Mouse (Mus musculus): ENCODE data around the gene AY761185. TPM values are rescaled to one million over a fixed set of nuclear protein-coding genes. Genes with fewer than 3 reads are reported as not detected.

AY761185 gene
- polyA plus RNA-seq (2015; fragmentation: Nextera tagmentation; extraction: Ambion mirVana): not detected in 2 replicates

DNA sequence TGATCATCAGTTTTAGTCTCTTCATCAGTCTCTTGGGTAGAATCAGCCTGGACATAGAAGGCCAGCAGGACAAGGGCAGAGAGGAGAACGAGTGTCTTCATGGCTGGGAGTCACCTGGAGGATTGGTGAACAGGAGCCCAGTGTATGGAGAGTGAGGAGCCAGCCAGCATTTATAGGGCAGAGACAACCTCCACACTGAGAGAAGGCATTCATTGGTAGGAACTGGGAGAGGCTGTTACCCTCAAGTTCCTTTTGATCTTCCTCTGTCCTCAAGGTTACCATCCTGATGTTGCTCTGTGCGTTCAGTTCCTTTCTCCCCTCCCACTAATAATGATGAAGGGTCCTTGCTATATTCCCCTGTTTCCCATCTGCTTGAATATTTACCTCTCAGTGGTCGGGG is at the start of gene AY761185:
TSS of gene AY761185 (minus strand) at position 101 of the 400 bp plus-strand sequence.

DNA sequence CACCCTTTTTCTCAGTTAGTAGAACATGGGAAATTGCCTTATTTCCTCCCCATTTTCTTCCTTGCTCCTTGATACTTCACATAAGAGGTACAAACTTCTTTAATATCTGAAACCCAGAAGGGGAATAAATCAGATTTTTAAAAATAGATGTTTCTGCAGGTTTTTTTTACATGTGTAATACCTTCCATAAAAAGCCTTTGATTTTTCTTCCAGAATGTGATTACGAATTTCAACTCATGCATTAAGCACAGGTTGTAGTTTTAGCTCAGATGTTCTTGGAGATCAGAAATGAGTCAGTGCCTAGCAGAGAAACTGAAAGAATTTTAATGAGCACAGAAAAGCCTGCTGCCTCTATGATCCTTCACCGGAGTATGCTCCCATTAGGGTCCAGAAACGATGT is 22.5 kb downstream of the AY761185 start, which contains the start of gene Gm6040:
TSS of gene Gm6040 (minus strand) at position 101 of the 400 bp plus-strand sequence.

DNA sequence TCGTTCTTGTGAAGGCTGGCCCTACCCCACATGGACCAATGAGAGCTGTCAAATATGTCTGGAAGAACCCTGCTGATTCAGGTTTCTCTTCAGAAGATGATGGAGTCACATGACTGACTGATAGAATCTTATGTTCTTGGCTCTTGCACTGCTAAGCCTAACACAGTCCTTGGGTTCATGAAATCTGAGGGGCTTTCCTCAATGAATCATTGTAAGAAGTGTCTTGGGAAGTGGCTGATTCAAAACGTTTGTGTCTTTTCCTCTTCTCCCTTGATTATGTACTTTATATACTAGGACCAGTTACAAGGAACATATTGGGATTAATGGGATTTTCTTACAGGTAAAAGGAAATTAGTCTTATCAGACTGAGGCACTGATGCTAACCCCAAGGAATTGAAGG is 42.0 kb downstream of the AY761185 start, which contains the start of gene Gm15056:
TSS of gene Gm15056 (minus strand) at position 101 of the 400 bp plus-strand sequence.

Other genes starting within 250 kb of the AY761185 start
- not detected in 2 replicates for gene Defb33, start 52.0 kb downstream of the AY761185 start, polyA plus RNA-seq (2015; fragmentation: Nextera tagmentation; extraction: Ambion mirVana)
- not detected in 2 replicates for gene Gm15056, start 42.1 kb downstream of the AY761185 start, polyA plus RNA-seq (2015; fragmentation: Nextera tagmentation; extraction: Ambion mirVana)
- not detected in 2 replicates for gene Gm6040, start 22.6 kb downstream of the AY761185 start, polyA plus RNA-seq (2015; fragmentation: Nextera tagmentation; extraction: Ambion mirVana)
- gene Defa21, start 80.8 kb upstream of the AY761185 start, polyA plus RNA-seq (2015; fragmentation: Nextera tagmentation; extraction: Ambion mirVana): not detected in 2 replicates
- gene Defa23, start 110.3 kb upstream of the AY761185 start, polyA plus RNA-seq (2015; fragmentation: Nextera tagmentation; extraction: Ambion mirVana): not detected in 2 replicates
- gene Defa35, start 120.3 kb upstream of the AY761185 start, polyA plus RNA-seq (2015; fragmentation: Nextera tagmentation; extraction: Ambion mirVana): not detected in 2 replicates
- gene Defa25, start 139.7 kb upstream of the AY761185 start, polyA plus RNA-seq (2015; fragmentation: Nextera tagmentation; extraction: Ambion mirVana): not detected in 2 replicates
- not detected in 2 replicates for gene Gm14851, start 151.3 kb upstream of the AY761185 start, polyA plus RNA-seq (2015; fragmentation: Nextera tagmentation; extraction: Ambion mirVana)
- not detected in 2 replicates for gene Defa30, start 189.9 kb upstream of the AY761185 start, polyA plus RNA-seq (2015; fragmentation: Nextera tagmentation; extraction: Ambion mirVana)
- gene Defa22, start 217.6 kb upstream of the AY761185 start, polyA plus RNA-seq (2015; fragmentation: Nextera tagmentation; extraction: Ambion mirVana): not detected in 2 replicates
- not detected in 2 replicates for gene Defa31, start 246.9 kb upstream of the AY761185 start, polyA plus RNA-seq (2015; fragmentation: Nextera tagmentation; extraction: Ambion mirVana)

Data from urinary bladder, postnatal 0 days (tissue).